In the genomic region with DNA sequence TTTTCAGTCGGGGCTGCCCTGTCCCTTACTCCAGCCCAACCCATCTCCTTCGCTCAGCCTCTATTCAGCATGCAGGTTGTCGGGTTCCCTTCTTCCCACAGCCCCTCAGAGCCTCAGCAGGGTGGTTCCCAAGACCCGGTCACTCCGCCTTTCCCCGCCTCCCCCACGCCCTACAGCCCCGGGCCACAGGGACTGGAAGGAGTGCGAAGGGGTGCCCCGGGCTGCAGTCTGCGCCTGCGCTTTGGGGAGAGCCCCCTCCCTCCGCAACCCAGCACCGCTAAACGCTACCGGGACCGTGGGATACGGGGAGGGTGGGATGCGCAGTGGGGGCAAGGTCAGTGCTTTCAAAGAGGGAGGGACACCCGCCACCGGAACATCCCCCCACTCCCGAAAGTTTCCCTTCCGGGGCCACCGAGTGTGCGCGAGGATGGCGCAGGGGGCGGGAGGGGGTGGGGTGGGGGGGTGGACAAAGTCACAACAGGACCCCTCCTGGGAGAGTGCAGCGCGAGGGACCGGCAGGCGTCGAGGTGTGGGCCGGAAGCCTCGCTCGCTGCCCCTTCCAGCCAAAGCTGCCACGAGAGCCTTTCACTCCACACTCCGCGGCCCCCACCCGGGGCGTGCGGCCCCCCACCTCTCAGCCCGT, we compare ENCODE assay signal across 8 mouse cellular contexts. TPM values are rescaled to one million over a fixed set of nuclear protein-coding genes. Genes with fewer than 3 reads are reported as not detected.
DNase-seq lines count a peak whose midpoint lies in the region; ATAC-seq and TF ChIP-seq lines count a peak whose summit lies in the region.

No protein-coding gene starts in this region.

- H3K36me3 ChIP-seq in kidney, adult 2 months (ENCODE audit: control insufficient read depth, insufficient read depth, low read length): no peaks in the 10 kb centered on the region
- 0 out of 2 replicates have a peak, but pooled peaks cover 4% of the 10 kb centered on the region for H3K36me3 ChIP-seq in liver, embryonic 12.5 days
- H3K36me3 ChIP-seq in testis, adult 2 months (ENCODE audit: control insufficient read depth, insufficient read depth, low read length): no peaks in the 10 kb centered on the region

- H3K27me3 ChIP-seq in kidney, adult 2 months (replicated peaks; ENCODE audit: control insufficient read depth, insufficient read depth, low read length): no peaks in the 10 kb centered on the region
- H3K27me3 ChIP-seq in liver, embryonic 12.5 days (replicated peaks): peaks cover 21% of the 10 kb centered on the region
- H3K27me3 ChIP-seq in testis, adult 2 months (ENCODE audit: control insufficient read depth, insufficient read depth, low read length): no peaks in the 10 kb centered on the region

- H3K9me3 ChIP-seq in liver, embryonic 12.5 days (replicated peaks): no peaks in the 10 kb centered on the region

- ATAC-seq in liver, embryonic 12.5 days: peak; percentile 41

- H3K4me3 ChIP-seq in kidney, adult 2 months (ENCODE audit: insufficient read depth, low read depth, low read length): peak overlapping the region; percentile 84
- H3K4me3 ChIP-seq in liver, embryonic 12.5 days: peak overlapping the region; percentile 71
- peak overlapping the region; percentile 85 for H3K4me3 ChIP-seq in testis, adult 2 months (ENCODE audit: control insufficient read depth, low read depth, low read length)

- peaks cover 5% of the 10 kb centered on the region; the same call in 1 of the 2 replicates for H3K4me1 ChIP-seq in kidney, adult 2 months (ENCODE audit: control insufficient read depth, insufficient read depth, low read length)
- peaks cover 36% of the 10 kb centered on the region for H3K4me1 ChIP-seq in liver, embryonic 12.5 days
- H3K4me1 ChIP-seq in testis, adult 2 months (ENCODE audit: control insufficient read depth, insufficient read depth, low read length): peaks cover 14% of the 10 kb centered on the region

- TF ChIP-seq CTCF in kidney, adult 2 months (conservative IDR thresholded peaks at IDR 0.05; ENCODE audit: insufficient read depth, insufficient read length, low read depth, low read length): no peak
- no peak for TF ChIP-seq CTCF in testis, adult 2 months (IDR thresholded peaks at IDR 0.05; ENCODE audit: control insufficient read depth, insufficient read depth, insufficient replicate concordance, low read depth, low read length)

- peak overlapping the region; percentile 67 for H3K9ac ChIP-seq in liver, embryonic 12.5 days

- TF ChIP-seq POLR2A in kidney, adult 2 months (IDR thresholded peaks at IDR 0.05; ENCODE audit: low read depth, low read length): no peak
- TF ChIP-seq POLR2A in testis, adult 2 months (IDR thresholded peaks at IDR 0.05; ENCODE audit: control insufficient read depth, low read depth, low read length): no peak

- WGBS in kidney, adult 2 months: 6% methylated on average over 43 of the region's 43 CpGs
- under 1% methylated on average over 43 of the region's 43 CpGs for WGBS in liver, embryonic 12.5 days (ENCODE audit: insufficient replicate concordance)

- peak overlapping the region; percentile 96 for H3K4me2 ChIP-seq in liver, embryonic 12.5 days

- peak; percentile 38 to 59 for DNase-seq in urinary bladder, adult 18-20 months (ENCODE audit: low spot score in 2 of 2)
- DNase-seq in urinary bladder, postnatal 25 days (ENCODE audit: low spot score): no peak
- peak; percentile 45 for DNase-seq in embryo, embryonic 11.5 days (ENCODE audit: low read depth, low spot score)
- peak; percentile 81 to 84 for DNase-seq in heart, adult 18-20 months
- peak; percentile 59 for DNase-seq in kidney, adult 2 months
- peak; percentile 65 for DNase-seq in naive thymus-derived CD4-positive, alpha-beta T cell, adult 2 months (ENCODE audit: low read depth)

- H3K27ac ChIP-seq in kidney, adult 2 months (ENCODE audit: insufficient read depth, low read depth, low read length): no peak overlapping the region
- peak overlapping the region; percentile 46 for H3K27ac ChIP-seq in liver, embryonic 12.5 days
- peak overlapping the region; percentile 66 for H3K27ac ChIP-seq in testis, adult 2 months (ENCODE audit: control insufficient read depth, insufficient read depth, low read depth, low read length)

RNA-seq across cellular contexts. Expression of a gene that starts 0.5 kb away (rescaled TPM):
- 1 to 10 TPM; 2.5 to 3.8 TPM for total RNA-seq in heart, adult 18-20 months (2021)
- polyA plus RNA-seq in kidney, adult 2 months (2012; rRNA removed): 3.1 and 3.9 TPM in 2 replicates
- 2.3 and 2.6 TPM in 2 replicates for polyA plus RNA-seq in liver, embryonic 12.5 days (2016; fragmentation: Nextera tagmentation; extraction: Ambion mirVana)
- polyA plus RNA-seq in testis, adult 2 months (2012; rRNA removed): 3.9 and 4.4 TPM in 2 replicates

RNA-seq across cellular contexts. Expression of a gene that starts 17.4 kb away (rescaled TPM):
- 1 to 10 TPM; 3.7 to 3.9 TPM for total RNA-seq in heart, adult 18-20 months (2021)
- polyA plus RNA-seq in kidney, adult 2 months (2012; rRNA removed): 5.8 and 7.0 TPM in 2 replicates
- 7.9 TPM in 2 replicates for polyA plus RNA-seq in liver, embryonic 12.5 days (2016; fragmentation: Nextera tagmentation; extraction: Ambion mirVana)
- polyA plus RNA-seq in testis, adult 2 months (2012; rRNA removed): 4.6 and 4.7 TPM in 2 replicates
